Mouse (Mus musculus): ENCODE measurements at regions not wholly inside any gene's neighbourhood (a gene's known extent, or its start where the extent isn't known, plus 50 kb on each side); places are given as distances from the start of the nearest gene placed in this dataset.

GRCm38 (mm10) chr2:83105070-83105469 is 161.6 kb downstream of the Fsip2 start:
- H3K4me2 ChIP-seq: no peak overlapping the region
- H3K36me3 ChIP-seq: no peaks in the 10 kb centered on the region
- no peak overlapping the region for H3K9ac ChIP-seq
- H3K27ac ChIP-seq (replicated peaks): no peak overlapping the region
- H3K4me3 ChIP-seq: no peak overlapping the region
- no peaks in the 10 kb centered on the region for H3K4me1 ChIP-seq
- WGBS: 59% methylated on average over 2 of the region's 2 CpGs
- H3K27me3 ChIP-seq (replicated peaks): no peaks in the 10 kb centered on the region
- no peaks in the 10 kb centered on the region for H3K9me3 ChIP-seq
- no peak for ATAC-seq (ENCODE audit: extremely low read depth, insufficient number of reproducible peaks, low FRiP score, low TSS enrichment)

- Histone ChIP-seq H3K4me1 (peaks cover 9% of the 10 kb centered on the region), H3K4me2 (no peak overlapping the region), H3K9ac (no peak overlapping the region), H3K27me3 (replicated peaks) (no peaks in the 10 kb centered on the region), H3K9me3 (no peaks in the 10 kb centered on the region), H3K27ac (replicated peaks) (no peak overlapping the region), H3K4me3 (no peak overlapping the region), H3K36me3 (no peaks in the 10 kb centered on the region)
- no peak for ATAC-seq (ENCODE audit: extremely low read depth, insufficient number of reproducible peaks, low FRiP score, low TSS enrichment)
- 59% methylated on average over 4 of the region's 4 CpGs for WGBS
Observed at GRCm38 (mm10) chr2:83126340-83126739, 182.9 kb downstream of the Fsip2 start.

GRCm38 (mm10) chr2:83130709-83131108 is 187.3 kb downstream of the Fsip2 start:
- Histone ChIP-seq H3K4me1 (peaks cover 13% of the 10 kb centered on the region), H3K9ac (no peak overlapping the region), H3K9me3 (no peaks in the 10 kb centered on the region), H3K27me3 (replicated peaks) (no peaks in the 10 kb centered on the region), H3K36me3 (no peaks in the 10 kb centered on the region), H3K4me2 (no peak overlapping the region), H3K4me3 (no peak overlapping the region), H3K27ac (replicated peaks) (no peak overlapping the region)
- ATAC-seq (ENCODE audit: extremely low read depth, insufficient number of reproducible peaks, low FRiP score, low TSS enrichment): no peak
- 60% methylated on average over 2 of the region's 2 CpGs for WGBS

- no peak for ATAC-seq (ENCODE audit: extremely low read depth, insufficient number of reproducible peaks, low FRiP score, low TSS enrichment)
- no peak overlapping the region for H3K4me3 ChIP-seq
- no peak overlapping the region for H3K27ac ChIP-seq (replicated peaks)
- WGBS: 42% methylated on average over 4 of the region's 4 CpGs
- peak overlapping the region; percentile 4; the same call in 1 of the 2 replicates for H3K4me2 ChIP-seq
- H3K36me3 ChIP-seq: no peaks in the 10 kb centered on the region
- H3K9me3 ChIP-seq: no peaks in the 10 kb centered on the region
- no peak overlapping the region for H3K9ac ChIP-seq
- H3K27me3 ChIP-seq (replicated peaks): no peaks in the 10 kb centered on the region
- H3K4me1 ChIP-seq: peaks cover 10% of the 10 kb centered on the region
Observed at GRCm38 (mm10) chr2:83131285-83131852, 187.9 kb downstream of the Fsip2 start.

- 75% methylated on average over 4 of the region's 4 CpGs for WGBS
- Histone ChIP-seq H3K9me3 (no peaks in the 10 kb centered on the region), H3K4me2 (no peak overlapping the region), H3K4me3 (no peak overlapping the region), H3K4me1 (no peaks in the 10 kb centered on the region), H3K27ac (replicated peaks) (no peak overlapping the region), H3K36me3 (no peaks in the 10 kb centered on the region), H3K9ac (no peak overlapping the region), H3K27me3 (replicated peaks) (no peaks in the 10 kb centered on the region)
- no peak for ATAC-seq (ENCODE audit: extremely low read depth, insufficient number of reproducible peaks, low FRiP score, low TSS enrichment)
Observed at GRCm38 (mm10) chr2:83165853-83166252, 222.4 kb downstream of the Fsip2 start.
